Mouse (Mus musculus) midbrain, embryonic 16.5 days (tissue): Measurements from ENCODE around the gene Tti1. TPM values are rescaled to one million over a fixed set of nuclear protein-coding genes. Genes with fewer than 3 reads are reported as not detected.

Experiments
- ATAC-seq: fragments of 200-750 bp; cut with Nextera tagmentation; 2 replicates; pipeline ENCODE4 v1.8.0; 2017; ENCODE audit warnings: moderate TSS enrichment
- H3K27ac ChIP-seq: fragments of 300-500 bp; sonication (generic); 2 replicates; pipeline ENCODE4 v1.5.1; 2014; ENCODE audit warnings: mild to moderate bottlenecking, low read length, mixed read lengths
- H3K27me3 ChIP-seq: fragments of 300-500 bp; sonication (generic); 2 replicates; pipeline ENCODE4 v1.6.1; 2014; ENCODE audit warnings: low read depth, low read length, mixed read lengths; ENCODE audit not compliant: control insufficient read depth, insufficient read depth
- H3K36me3 ChIP-seq: fragments of 300-500 bp; sonication (generic); 2 replicates; pipeline ENCODE4 v1.6.1; 2014; ENCODE audit warnings: mild to moderate bottlenecking, low read length, moderate library complexity, mixed read lengths; ENCODE audit not compliant: control insufficient read depth, insufficient read depth
- H3K4me1 ChIP-seq: fragments of 300-500 bp; sonication (generic); 2 replicates; pipeline ENCODE4 v1.6.1; 2014; ENCODE audit warnings: mild to moderate bottlenecking, low read length, mixed read lengths; ENCODE audit not compliant: control insufficient read depth, insufficient read depth
- H3K4me2 ChIP-seq: fragments of 300-500 bp; sonication (generic); 2 replicates; pipeline ENCODE4 v1.6.1; 2014; ENCODE audit warnings: mild to moderate bottlenecking, low read length, mixed read lengths
- H3K4me3 ChIP-seq: fragments of 300-500 bp; sonication (generic); 2 replicates; pipeline ENCODE4 v1.5.1; 2014; ENCODE audit warnings: low read depth, mild to moderate bottlenecking, low read length, moderate library complexity, mixed read lengths
- H3K9ac ChIP-seq: fragments of 300-500 bp; sonication (generic); 2 replicates; pipeline ENCODE4 v1.6.1; 2014; ENCODE audit warnings: low read depth, low read length, mixed read lengths
- H3K9me3 ChIP-seq: fragments of 300-500 bp; sonication (generic); replicated peaks from 2 replicates; pipeline ENCODE4 v1.6.1; 2014; ENCODE audit warnings: mild to moderate bottlenecking, low read length, mixed read lengths; ENCODE audit not compliant: control insufficient read depth, poor library complexity, severe bottlenecking
- WGBS: fragments of 180-500 bp; shearing (Covaris S2); extraction: QIAGEN DNeasy Blood & Tissue Kit; methylation state at CpG from one replicate; pipeline ENCODE4 v1.1.7; 2014; 5-methylcytosine and 5-hydroxymethylcytosine counted together
- polyA plus RNA-seq: library from polyadenylated mRNA; unstranded; fragments of >200 nt; fragmentation: Nextera tagmentation; extraction: Ambion mirVana; gene quantifications from 2 replicates; pipeline ENCODE4 v1.2.1, GENCODE M21; 2015

The Tti1 gene
- polyA plus RNA-seq, 1 experiment from 2014 or later: 17.2 TPM

- 100% methylated on average over 1 of the region's 1 CpGs for WGBS
- ATAC-seq: no peak
- Histone ChIP-seq H3K36me3 (peaks cover 12% of the 10 kb centered on the region), H3K27me3 (no peaks in the 10 kb centered on the region), H3K4me2 (no peak overlapping the region), H3K9me3 (no peaks in the 10 kb centered on the region), H3K4me3 (no peak overlapping the region), H3K4me1 (no peaks in the 10 kb centered on the region), H3K27ac (no peak overlapping the region), H3K9ac (no peak overlapping the region)
Observed at GRCm38 (mm10) chr2:158048718-158049117, 20.5 kb upstream of the Tti1 start.

GRCm38 (mm10) chr2:158047903-158048302 is 19.7 kb upstream of the Tti1 start:
- H3K4me2 ChIP-seq: no peak overlapping the region
- H3K27ac ChIP-seq: no peak overlapping the region
- 65% methylated on average over 3 of the region's 3 CpGs for WGBS
- no peaks in the 10 kb centered on the region for H3K27me3 ChIP-seq
- H3K36me3 ChIP-seq: peaks cover 16% of the 10 kb centered on the region
- no peaks in the 10 kb centered on the region for H3K9me3 ChIP-seq
- H3K4me1 ChIP-seq: no peaks in the 10 kb centered on the region
- no peak for ATAC-seq
- H3K9ac ChIP-seq: no peak overlapping the region
- no peak overlapping the region for H3K4me3 ChIP-seq

DNA sequence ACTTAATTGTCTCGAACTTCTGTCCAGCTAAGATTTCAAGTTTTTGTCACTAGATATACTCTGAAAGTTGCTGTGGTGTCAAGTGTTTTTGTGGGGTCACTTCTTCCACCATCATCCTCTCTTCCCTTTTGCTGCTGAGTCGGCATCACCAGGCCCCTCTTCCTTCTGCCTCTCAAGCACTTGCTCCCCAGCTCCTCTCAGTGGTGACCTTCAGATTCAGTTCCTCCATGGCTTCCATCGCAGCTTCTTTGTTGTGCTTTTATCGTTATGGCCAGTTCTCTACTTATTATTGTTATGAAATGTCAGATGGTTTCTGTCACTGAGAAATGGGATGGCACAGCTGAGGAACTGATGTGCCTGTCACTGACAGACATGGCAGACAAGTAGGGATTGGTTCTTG is 18.0 kb upstream of the Tti1 start:
- Histone ChIP-seq H3K27ac (no peak overlapping the region), H3K9ac (no peak overlapping the region), H3K9me3 (no peaks in the 10 kb centered on the region), H3K4me3 (no peak overlapping the region), H3K4me1 (no peaks in the 10 kb centered on the region), H3K4me2 (no peak overlapping the region), H3K27me3 (no peaks in the 10 kb centered on the region), H3K36me3 (peaks cover 11% of the 10 kb centered on the region)
- 77% methylated on average over 4 of the region's 4 CpGs for WGBS
- ATAC-seq: no peak

DNA sequence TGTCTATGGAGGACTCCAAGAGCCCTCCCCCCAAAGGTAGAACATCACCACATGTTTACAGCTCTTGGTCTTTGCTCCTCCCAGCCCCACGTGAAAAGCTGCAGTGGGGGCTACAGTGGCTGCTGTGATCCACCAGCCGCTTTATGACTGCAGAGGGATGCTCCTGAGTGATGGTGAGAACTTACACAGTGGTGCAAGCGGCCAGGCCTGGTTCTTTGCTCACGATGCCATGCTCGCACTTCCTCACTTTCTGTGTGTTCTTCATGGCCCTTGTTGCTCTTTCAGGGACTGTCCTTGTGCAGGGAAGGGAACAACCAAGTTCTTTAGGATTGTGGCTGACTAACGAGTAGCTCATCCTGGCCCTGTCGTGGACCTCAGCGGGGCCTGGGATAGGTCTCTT is 15.3 kb upstream of the Tti1 start:
- H3K27me3 ChIP-seq: no peaks in the 10 kb centered on the region
- H3K4me3 ChIP-seq: no peak overlapping the region
- H3K4me1 ChIP-seq: no peaks in the 10 kb centered on the region
- no peak overlapping the region for H3K27ac ChIP-seq
- ATAC-seq: no peak
- WGBS: 96% methylated on average over 8 of the region's 8 CpGs
- H3K4me2 ChIP-seq: no peak overlapping the region
- peaks cover 9% of the 10 kb centered on the region for H3K36me3 ChIP-seq
- H3K9ac ChIP-seq: no peak overlapping the region
- H3K9me3 ChIP-seq: no peaks in the 10 kb centered on the region

DNA sequence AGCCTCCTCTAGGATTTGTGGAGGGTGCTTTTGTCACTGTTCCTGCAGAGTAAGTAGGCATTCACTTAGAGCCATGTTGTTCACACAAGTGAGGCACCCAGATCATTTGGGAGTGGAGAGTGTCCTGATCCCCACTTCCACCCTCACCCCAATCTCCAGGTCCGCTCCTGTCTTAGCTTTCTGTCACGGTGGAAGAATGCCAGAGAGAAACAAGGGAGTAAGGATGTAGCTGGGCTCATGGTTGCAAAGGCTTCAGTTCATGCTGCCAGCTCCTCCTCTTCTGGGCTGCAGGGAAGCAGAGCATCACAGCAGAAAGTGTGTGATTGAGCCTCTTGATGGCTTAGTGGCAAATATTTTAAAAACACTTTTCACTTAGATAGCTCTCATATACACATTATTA is 12.2 kb upstream of the Tti1 start:
- ATAC-seq: no peak
- no peaks in the 10 kb centered on the region for H3K4me1 ChIP-seq
- H3K27me3 ChIP-seq: no peaks in the 10 kb centered on the region
- H3K9me3 ChIP-seq: no peaks in the 10 kb centered on the region
- H3K36me3 ChIP-seq: peaks cover 17% of the 10 kb centered on the region
- H3K27ac ChIP-seq: no peak overlapping the region
- H3K4me2 ChIP-seq: no peak overlapping the region
- no peak overlapping the region for H3K4me3 ChIP-seq
- no peak overlapping the region for H3K9ac ChIP-seq
- 87% methylated on average over 2 of the region's 2 CpGs for WGBS

DNA sequence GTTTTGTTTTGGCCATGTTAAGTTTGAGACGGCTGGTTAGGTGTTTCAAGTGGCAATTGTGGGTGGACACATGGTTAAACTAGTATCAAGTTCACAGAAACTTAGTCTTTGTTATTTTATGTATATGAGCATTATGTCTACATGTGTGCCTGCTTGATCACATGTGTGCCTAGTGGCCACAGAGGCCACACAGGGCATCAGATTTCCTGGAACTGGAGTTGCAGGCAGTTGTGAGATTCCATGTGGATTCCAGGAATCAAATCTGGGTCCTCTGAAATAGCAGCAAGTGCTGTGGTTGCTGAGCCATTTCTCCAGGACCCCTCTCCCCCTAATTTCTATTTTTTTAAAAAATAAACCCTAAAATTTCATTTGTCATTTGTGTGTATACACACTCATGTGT is 11.4 kb upstream of the Tti1 start:
- no peak overlapping the region for H3K4me3 ChIP-seq
- ATAC-seq: no peak
- no peak overlapping the region for H3K27ac ChIP-seq
- no peaks in the 10 kb centered on the region for H3K4me1 ChIP-seq
- H3K27me3 ChIP-seq: no peaks in the 10 kb centered on the region
- no peak overlapping the region for H3K9ac ChIP-seq
- peaks cover 14% of the 10 kb centered on the region for H3K36me3 ChIP-seq
- WGBS: 79% methylated on average over 1 of the region's 1 CpGs
- no peaks in the 10 kb centered on the region for H3K9me3 ChIP-seq
- H3K4me2 ChIP-seq: no peak overlapping the region

DNA sequence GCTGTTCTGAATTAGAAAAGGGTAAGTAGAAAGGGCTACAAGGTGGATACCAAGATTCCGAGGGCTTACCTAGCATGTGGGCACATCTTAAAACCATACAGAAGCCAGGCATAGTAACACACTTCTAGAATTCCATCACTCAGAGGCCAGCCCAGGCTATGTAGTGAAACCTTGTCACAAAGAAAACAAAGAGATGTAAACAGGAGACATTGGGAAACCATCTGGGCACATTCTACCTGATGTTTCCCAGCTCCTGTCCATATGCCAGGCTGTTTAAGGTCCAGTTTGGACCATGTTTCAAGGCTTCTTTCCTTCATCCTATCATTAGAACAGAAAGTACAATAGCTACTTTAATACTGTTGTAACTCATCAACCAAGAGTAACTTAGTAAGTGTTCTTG is 9.3 kb upstream of the Tti1 start:
- no peaks in the 10 kb centered on the region for H3K27me3 ChIP-seq
- ATAC-seq: no peak
- WGBS: 85% methylated on average over 1 of the region's 1 CpGs
- H3K4me2 ChIP-seq: no peak overlapping the region
- peaks cover 10% of the 10 kb centered on the region; the same call in 1 of the 2 replicates for H3K36me3 ChIP-seq
- peaks cover 4% of the 10 kb centered on the region; the same call in 1 of the 2 replicates for H3K4me1 ChIP-seq
- H3K27ac ChIP-seq: no peak overlapping the region
- H3K9me3 ChIP-seq: no peaks in the 10 kb centered on the region
- H3K9ac ChIP-seq: no peak overlapping the region
- H3K4me3 ChIP-seq: no peak overlapping the region

DNA sequence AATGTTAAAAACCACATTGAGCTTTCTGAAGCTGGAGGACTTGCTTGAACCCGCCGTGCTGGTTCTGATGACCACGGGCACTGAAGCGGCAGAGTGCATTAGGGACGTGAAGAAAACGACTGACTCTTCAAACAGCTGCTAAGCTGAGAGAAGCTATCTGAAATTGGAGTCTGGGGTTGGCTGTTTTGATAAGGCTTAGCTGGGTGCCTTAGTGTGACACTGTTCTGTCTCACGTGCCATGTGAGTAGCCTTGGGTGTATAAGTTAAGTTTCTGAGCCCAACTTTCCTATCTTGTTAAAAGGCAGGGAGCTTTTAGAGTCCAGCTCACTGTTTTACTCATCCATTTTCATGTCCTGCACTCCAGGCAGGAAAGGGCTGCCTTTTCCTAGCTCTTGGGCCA is 8.7 kb upstream of the Tti1 start:
- Histone ChIP-seq H3K36me3 (peaks cover 10% of the 10 kb centered on the region; the same call in 1 of the 2 replicates), H3K4me3 (no peak overlapping the region), H3K4me1 (peaks cover 7% of the 10 kb centered on the region; the same call in 1 of the 2 replicates), H3K9me3 (no peaks in the 10 kb centered on the region), H3K9ac (no peak overlapping the region), H3K27ac (no peak overlapping the region), H3K27me3 (no peaks in the 10 kb centered on the region), H3K4me2 (no peak overlapping the region)
- 87% methylated on average over 7 of the region's 7 CpGs for WGBS
- no peak for ATAC-seq

GRCm38 (mm10) chr2:158036408-158036807 is 8.2 kb upstream of the Tti1 start:
- Histone ChIP-seq H3K9me3 (no peaks in the 10 kb centered on the region), H3K36me3 (peaks cover 10% of the 10 kb centered on the region; the same call in 1 of the 2 replicates), H3K27me3 (no peaks in the 10 kb centered on the region), H3K4me1 (peaks cover 10% of the 10 kb centered on the region), H3K4me3 (no peak overlapping the region), H3K27ac (no peak overlapping the region), H3K9ac (no peak overlapping the region), H3K4me2 (no peak overlapping the region)
- 91% methylated on average over 6 of the region's 6 CpGs for WGBS
- ATAC-seq: no peak
